Mouse (Mus musculus): Measurements from ENCODE around the gene Ddx39b. TPM values are rescaled to one million over a fixed set of nuclear protein-coding genes. Genes with fewer than 3 reads are reported as not detected.

Ddx39b gene
- polyA plus RNA-seq (2014; fragmentation: Illumina TruSeq; extraction: RNeasy Lipid Tissue Mini Kit (QIAGEN cat#74804); ENCODE audit: low read depth, low replicate concordance): 10.4 TPM

GRCm38 (mm10) chr17:35241305-35242014 lies at the start of gene Ddx39b:
Gene Ddx39b, plus strand, starts transcription at chr17:35241746.

GRCm38 (mm10) chr17:35193881-35194843 lies 47.4 kb upstream of the Ddx39b start, which contains the start of gene Ltb:
Gene Ltb, plus strand, starts transcription at chr17:35194439.

GRCm38 (mm10) chr17:35201787-35202186 lies 39.8 kb upstream of the Ddx39b start, which contains the start of gene Tnf:
Gene Tnf, minus strand, starts transcription at chr17:35202007.

GRCm38 (mm10) chr17:35204494-35205379 lies 36.8 kb upstream of the Ddx39b start, which contains the start of gene Lta:
Gene Lta, minus strand, starts transcription at chr17:35205351.

GRCm38 (mm10) chr17:35220156-35220952 lies 21.2 kb upstream of the Ddx39b start, which contains the start of gene Gm16181:
Gene Gm16181, plus strand, starts transcription at chr17:35220834.

GRCm38 (mm10) chr17:35233114-35233980 lies 8.2 kb upstream of the Ddx39b start, which contains the start of gene Atp6v1g2:
Gene Atp6v1g2, plus strand, starts transcription at chr17:35233660.

GRCm38 (mm10) chr17:35235614-35236389 lies 5.7 kb upstream of the Ddx39b start, which contains the start of gene Nfkbil1:
Gene Nfkbil1, minus strand, starts transcription at chr17:35235792.

GRCm38 (mm10) chr17:35262664-35263522 lies 21.3 kb downstream of the Ddx39b start, which contains the start of gene H2-D1:
Gene H2-D1, plus strand, starts transcription at chr17:35262730.

Other genes starting within 250 kb of the Ddx39b start
- gene Vars, start 240.8 kb upstream of the Ddx39b start, polyA plus RNA-seq (2014; fragmentation: Illumina TruSeq; extraction: RNeasy Lipid Tissue Mini Kit (QIAGEN cat#74804); ENCODE audit: low read depth, low replicate concordance): 1.5 TPM
- gene Vwa7, start 225.2 kb upstream of the Ddx39b start, polyA plus RNA-seq (2014; fragmentation: Illumina TruSeq; extraction: RNeasy Lipid Tissue Mini Kit (QIAGEN cat#74804); ENCODE audit: low read depth, low replicate concordance): 0.09 TPM
- gene Sapcd1, start 213.7 kb upstream of the Ddx39b start, polyA plus RNA-seq (2014; fragmentation: Illumina TruSeq; extraction: RNeasy Lipid Tissue Mini Kit (QIAGEN cat#74804); ENCODE audit: low read depth, low replicate concordance): not detected
- gene Msh5, start 195.0 kb upstream of the Ddx39b start, polyA plus RNA-seq (2014; fragmentation: Illumina TruSeq; extraction: RNeasy Lipid Tissue Mini Kit (QIAGEN cat#74804); ENCODE audit: low read depth, low replicate concordance): 2.5 TPM
- 47.8 TPM for gene Clic1, start 191.8 kb upstream of the Ddx39b start, polyA plus RNA-seq (2014; fragmentation: Illumina TruSeq; extraction: RNeasy Lipid Tissue Mini Kit (QIAGEN cat#74804); ENCODE audit: low read depth, low replicate concordance)
- not detected for gene Ddah2, start 182.7 kb upstream of the Ddx39b start, polyA plus RNA-seq (2014; fragmentation: Illumina TruSeq; extraction: RNeasy Lipid Tissue Mini Kit (QIAGEN cat#74804); ENCODE audit: low read depth, low replicate concordance)
- gene Ly6g6c, start 176.4 kb upstream of the Ddx39b start, polyA plus RNA-seq (2014; fragmentation: Illumina TruSeq; extraction: RNeasy Lipid Tissue Mini Kit (QIAGEN cat#74804); ENCODE audit: low read depth, low replicate concordance): 1.5 TPM
- 3.0 TPM for gene Mpig6b, start 175.6 kb upstream of the Ddx39b start, polyA plus RNA-seq (2014; fragmentation: Illumina TruSeq; extraction: RNeasy Lipid Tissue Mini Kit (QIAGEN cat#74804); ENCODE audit: low read depth, low replicate concordance)
- 2.8 TPM for gene Ly6g6e, start 164.8 kb upstream of the Ddx39b start, polyA plus RNA-seq (2014; fragmentation: Illumina TruSeq; extraction: RNeasy Lipid Tissue Mini Kit (QIAGEN cat#74804); ENCODE audit: low read depth, low replicate concordance)
- not detected for gene Ly6g6d, start 163.7 kb upstream of the Ddx39b start, polyA plus RNA-seq (2014; fragmentation: Illumina TruSeq; extraction: RNeasy Lipid Tissue Mini Kit (QIAGEN cat#74804); ENCODE audit: low read depth, low replicate concordance)
- gene Ly6g6f, start 156.1 kb upstream of the Ddx39b start, polyA plus RNA-seq (2014; fragmentation: Illumina TruSeq; extraction: RNeasy Lipid Tissue Mini Kit (QIAGEN cat#74804); ENCODE audit: low read depth, low replicate concordance): not detected
- 5.3 TPM for gene Abhd16a, start 152.5 kb upstream of the Ddx39b start, polyA plus RNA-seq (2014; fragmentation: Illumina TruSeq; extraction: RNeasy Lipid Tissue Mini Kit (QIAGEN cat#74804); ENCODE audit: low read depth, low replicate concordance)
- gene Ly6g5c, start 133.5 kb upstream of the Ddx39b start, polyA plus RNA-seq (2014; fragmentation: Illumina TruSeq; extraction: RNeasy Lipid Tissue Mini Kit (QIAGEN cat#74804); ENCODE audit: low read depth, low replicate concordance): not detected
- not detected for gene Ly6g5b, start 126.3 kb upstream of the Ddx39b start, polyA plus RNA-seq (2014; fragmentation: Illumina TruSeq; extraction: RNeasy Lipid Tissue Mini Kit (QIAGEN cat#74804); ENCODE audit: low read depth, low replicate concordance)
- gene Gpank1, start 120.3 kb upstream of the Ddx39b start, polyA plus RNA-seq (2014; fragmentation: Illumina TruSeq; extraction: RNeasy Lipid Tissue Mini Kit (QIAGEN cat#74804); ENCODE audit: low read depth, low replicate concordance): 0.85 TPM
- gene Csnk2b, start 119.7 kb upstream of the Ddx39b start, polyA plus RNA-seq (2014; fragmentation: Illumina TruSeq; extraction: RNeasy Lipid Tissue Mini Kit (QIAGEN cat#74804); ENCODE audit: low read depth, low replicate concordance): 96.9 TPM
- 2.2 TPM for gene D17H6S53E, start 115.4 kb upstream of the Ddx39b start, polyA plus RNA-seq (2014; fragmentation: Illumina TruSeq; extraction: RNeasy Lipid Tissue Mini Kit (QIAGEN cat#74804); ENCODE audit: low read depth, low replicate concordance)
- gene Apom, start 109.7 kb upstream of the Ddx39b start, polyA plus RNA-seq (2014; fragmentation: Illumina TruSeq; extraction: RNeasy Lipid Tissue Mini Kit (QIAGEN cat#74804); ENCODE audit: low read depth, low replicate concordance): not detected
- gene Bag6, start 106.6 kb upstream of the Ddx39b start, polyA plus RNA-seq (2014; fragmentation: Illumina TruSeq; extraction: RNeasy Lipid Tissue Mini Kit (QIAGEN cat#74804); ENCODE audit: low read depth, low replicate concordance): 16.8 TPM
- 12.8 TPM for gene Prrc2a, start 76.8 kb upstream of the Ddx39b start, polyA plus RNA-seq (2014; fragmentation: Illumina TruSeq; extraction: RNeasy Lipid Tissue Mini Kit (QIAGEN cat#74804); ENCODE audit: low read depth, low replicate concordance)
- gene Aif1, start 65.7 kb upstream of the Ddx39b start, polyA plus RNA-seq (2014; fragmentation: Illumina TruSeq; extraction: RNeasy Lipid Tissue Mini Kit (QIAGEN cat#74804); ENCODE audit: low read depth, low replicate concordance): 7.7 TPM
- not detected for gene Lst1, start 53.3 kb upstream of the Ddx39b start, polyA plus RNA-seq (2014; fragmentation: Illumina TruSeq; extraction: RNeasy Lipid Tissue Mini Kit (QIAGEN cat#74804); ENCODE audit: low read depth, low replicate concordance)
- not detected for gene Ltb, start 47.3 kb upstream of the Ddx39b start, polyA plus RNA-seq (2014; fragmentation: Illumina TruSeq; extraction: RNeasy Lipid Tissue Mini Kit (QIAGEN cat#74804); ENCODE audit: low read depth, low replicate concordance)
- gene Tnf, start 39.7 kb upstream of the Ddx39b start, polyA plus RNA-seq (2014; fragmentation: Illumina TruSeq; extraction: RNeasy Lipid Tissue Mini Kit (QIAGEN cat#74804); ENCODE audit: low read depth, low replicate concordance): 0.35 TPM
- 0.54 TPM for gene Lta, start 36.4 kb upstream of the Ddx39b start, polyA plus RNA-seq (2014; fragmentation: Illumina TruSeq; extraction: RNeasy Lipid Tissue Mini Kit (QIAGEN cat#74804); ENCODE audit: low read depth, low replicate concordance)
- gene Gm16181, start 20.9 kb upstream of the Ddx39b start, polyA plus RNA-seq (2014; fragmentation: Illumina TruSeq; extraction: RNeasy Lipid Tissue Mini Kit (QIAGEN cat#74804); ENCODE audit: low read depth, low replicate concordance): not detected
- 8.0 TPM for gene Atp6v1g2, start 8.1 kb upstream of the Ddx39b start, polyA plus RNA-seq (2014; fragmentation: Illumina TruSeq; extraction: RNeasy Lipid Tissue Mini Kit (QIAGEN cat#74804); ENCODE audit: low read depth, low replicate concordance)
- gene Nfkbil1, start 6.0 kb upstream of the Ddx39b start, polyA plus RNA-seq (2014; fragmentation: Illumina TruSeq; extraction: RNeasy Lipid Tissue Mini Kit (QIAGEN cat#74804); ENCODE audit: low read depth, low replicate concordance): not detected
- 76.9 TPM for gene H2-D1, start 21.0 kb downstream of the Ddx39b start, polyA plus RNA-seq (2014; fragmentation: Illumina TruSeq; extraction: RNeasy Lipid Tissue Mini Kit (QIAGEN cat#74804); ENCODE audit: low read depth, low replicate concordance)
- gene H2-Q1, start 78.7 kb downstream of the Ddx39b start, polyA plus RNA-seq (2014; fragmentation: Illumina TruSeq; extraction: RNeasy Lipid Tissue Mini Kit (QIAGEN cat#74804); ENCODE audit: low read depth, low replicate concordance): 45.4 TPM
- gene H2-Q2, start 100.5 kb downstream of the Ddx39b start, polyA plus RNA-seq (2014; fragmentation: Illumina TruSeq; extraction: RNeasy Lipid Tissue Mini Kit (QIAGEN cat#74804); ENCODE audit: low read depth, low replicate concordance): 288 TPM
- 34.4 TPM for gene H2-Q4, start 137.9 kb downstream of the Ddx39b start, polyA plus RNA-seq (2014; fragmentation: Illumina TruSeq; extraction: RNeasy Lipid Tissue Mini Kit (QIAGEN cat#74804); ENCODE audit: low read depth, low replicate concordance)
- 7.1 TPM for gene H2-Q6, start 183.1 kb downstream of the Ddx39b start, polyA plus RNA-seq (2014; fragmentation: Illumina TruSeq; extraction: RNeasy Lipid Tissue Mini Kit (QIAGEN cat#74804); ENCODE audit: low read depth, low replicate concordance)
- gene H2-Q7, start 197.4 kb downstream of the Ddx39b start, polyA plus RNA-seq (2014; fragmentation: Illumina TruSeq; extraction: RNeasy Lipid Tissue Mini Kit (QIAGEN cat#74804); ENCODE audit: low read depth, low replicate concordance): 12.5 TPM
- gene H2-Q10, start 228.3 kb downstream of the Ddx39b start, polyA plus RNA-seq (2014; fragmentation: Illumina TruSeq; extraction: RNeasy Lipid Tissue Mini Kit (QIAGEN cat#74804); ENCODE audit: low read depth, low replicate concordance): 3.2 TPM

Data from sigmoid colon, adult 10 weeks (tissue).